8 mouse cellular contexts compared by ENCODE assay signal in the genomic region with DNA sequence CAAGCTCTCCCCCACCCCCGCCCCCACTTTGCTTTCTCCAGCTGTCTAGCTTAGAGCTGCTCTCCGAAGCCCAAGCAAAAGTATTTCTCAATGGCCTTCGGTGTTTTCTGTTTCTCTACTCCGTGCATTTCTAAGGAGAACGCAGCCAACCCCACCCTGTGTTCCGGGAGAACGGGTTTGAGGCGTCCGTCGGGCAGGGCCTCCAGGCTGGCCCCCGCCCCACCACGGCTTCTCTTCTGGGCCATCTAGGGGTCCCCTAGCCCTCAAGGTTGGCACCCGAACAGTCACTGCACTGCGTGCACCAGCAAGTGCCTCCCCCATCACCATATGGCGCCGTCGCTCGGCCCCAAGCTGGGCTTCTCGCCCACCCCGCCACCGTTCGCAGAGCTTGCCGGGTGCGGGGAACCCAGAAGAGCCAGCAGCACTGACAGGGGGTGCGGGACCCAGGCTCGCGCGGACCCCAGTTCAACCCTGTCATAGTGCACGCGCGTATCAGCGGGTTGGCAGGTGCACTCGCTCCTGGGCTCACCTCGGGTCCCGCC. TPM values are rescaled to one million over a fixed set of nuclear protein-coding genes. Genes with fewer than 3 reads are reported as not detected.
DNase-seq lines count a peak whose midpoint lies in the region; ATAC-seq and TF ChIP-seq lines count a peak whose summit lies in the region.

No protein-coding gene starts in this region.

- peaks cover 11% of the 10 kb centered on the region for H3K27me3 ChIP-seq in heart, embryonic 13.5 days (replicated peaks)
- no peaks in the 10 kb centered on the region for H3K27me3 ChIP-seq in lung, embryonic 16.5 days (ENCODE audit: control insufficient read depth, insufficient read depth, low read depth, low read length)

- H3K27ac ChIP-seq in heart, embryonic 13.5 days (replicated peaks) = no peak overlapping the region
- H3K27ac ChIP-seq in lung, embryonic 16.5 days (ENCODE audit: low read length) = peak overlapping the region; percentile 19

- peak overlapping the region; percentile 75 for H3K4me3 ChIP-seq in heart, embryonic 13.5 days
- H3K4me3 ChIP-seq in lung, embryonic 16.5 days (ENCODE audit: low read length) = peak overlapping the region; percentile 58

- WGBS in heart, embryonic 13.5 days = 2% methylated on average over 35 of the region's 35 CpGs
- 1% methylated on average over 35 of the region's 35 CpGs for WGBS in lung, embryonic 16.5 days

- H3K36me3 ChIP-seq in heart, embryonic 13.5 days = peaks cover 2% of the 10 kb centered on the region; the same call in 1 of the 2 replicates
- H3K36me3 ChIP-seq in lung, embryonic 16.5 days (ENCODE audit: control insufficient read depth, insufficient read depth, low read length) = no peaks in the 10 kb centered on the region

- H3K4me1 ChIP-seq in heart, embryonic 13.5 days = peaks cover 17% of the 10 kb centered on the region
- H3K4me1 ChIP-seq in lung, embryonic 16.5 days (replicated peaks; ENCODE audit: control insufficient read depth, insufficient read depth, low read length) = peaks cover 13% of the 10 kb centered on the region

- H3K4me2 ChIP-seq in heart, embryonic 13.5 days = peak overlapping the region; percentile 97
- H3K4me2 ChIP-seq in lung, embryonic 16.5 days (ENCODE audit: low read depth, low read length) = peak overlapping the region; percentile 98

- DNase-seq in gastrocnemius, postnatal 10 days = peak; percentile 36
- no peak for DNase-seq in gastrocnemius, postnatal 25 days
- DNase-seq in brain, embryonic 14.5 days (ENCODE audit: low read depth) = peak; percentile 79
- DNase-seq in layer of hippocampus, postnatal 36 days = peak; percentile 87
- peak; percentile 73 for DNase-seq in right cerebral cortex, postnatal 14 days
- DNase-seq in natural killer cell, adult 2 months (ENCODE audit: low spot score in 2 of 2) = no peak

- TF ChIP-seq POLR2A in brain, embryonic 14.5 days (IDR thresholded peaks at IDR 0.05; ENCODE audit: borderline replicate concordance, extremely low read depth, insufficient read depth, insufficient read length, poor library complexity, severe bottlenecking) = no peak

- peak overlapping the region; percentile 82 for H3K9ac ChIP-seq in heart, embryonic 13.5 days
- H3K9ac ChIP-seq in lung, embryonic 16.5 days (ENCODE audit: low read length) = peak overlapping the region; percentile 68

- no peak for ATAC-seq in heart, embryonic 13.5 days (ENCODE audit: extremely low read depth, insufficient number of reproducible peaks, low FRiP score, low TSS enrichment)
- ATAC-seq in lung, embryonic 16.5 days (ENCODE audit: low read depth) = peak; percentile 59

- H3K9me3 ChIP-seq in heart, embryonic 13.5 days = no peaks in the 10 kb centered on the region
- no peaks in the 10 kb centered on the region for H3K9me3 ChIP-seq in lung, embryonic 16.5 days (ENCODE audit: control insufficient read depth, low read length)

- TF ChIP-seq CTCF in brain, embryonic 14.5 days (IDR thresholded peaks at IDR 0.05; ENCODE audit: borderline replicate concordance, extremely low read depth, insufficient read depth, insufficient read length) = no peak

RNA-seq across cellular contexts. Expression of gene Rab3d, which starts 0.4 kb away (rescaled TPM):
- total RNA-seq in gastrocnemius, postnatal 10 days (2021) = 1 to 10 TPM; 5.4 to 6.2 TPM
- total RNA-seq in gastrocnemius, postnatal 25 days (2021) = 1 to 10 TPM; 3.4 to 6.0 TPM
- polyA plus RNA-seq in brain, embryonic 14.5 days (2012; rRNA removed) = 23.3 and 34.1 TPM in 2 replicates
- polyA plus RNA-seq in heart, embryonic 13.5 days (2015; fragmentation: Nextera tagmentation; extraction: Ambion mirVana) = 8.5 and 9.2 TPM in 2 replicates
- total RNA-seq in layer of hippocampus, postnatal 36 days (2021) = 10 to 100 TPM; 23.6 to 26.6 TPM
- polyA plus RNA-seq in lung, embryonic 16.5 days (2015; fragmentation: Nextera tagmentation; extraction: Ambion mirVana) = 20.9 and 23.5 TPM in 2 replicates

RNA-seq across cellular contexts. Expression of gene Ccdc159, which starts 9.7 kb away (rescaled TPM):
- under 1 TPM; 0.45 to 0.97 TPM for total RNA-seq in gastrocnemius, postnatal 10 days (2021)
- total RNA-seq in gastrocnemius, postnatal 25 days (2021) = under 1 TPM; 0.38 to 0.51 TPM
- polyA plus RNA-seq in brain, embryonic 14.5 days (2012; rRNA removed) = 15.7 and 16.1 TPM in 2 replicates
- 2.6 and 3.2 TPM in 2 replicates for polyA plus RNA-seq in heart, embryonic 13.5 days (2015; fragmentation: Nextera tagmentation; extraction: Ambion mirVana)
- 10 to 100 TPM; 19.3 to 21.2 TPM for total RNA-seq in layer of hippocampus, postnatal 36 days (2021)
- polyA plus RNA-seq in lung, embryonic 16.5 days (2015; fragmentation: Nextera tagmentation; extraction: Ambion mirVana) = 5.9 and 6.4 TPM in 2 replicates

RNA-seq across cellular contexts. Expression of gene Tmem205, which starts 9.8 kb away (rescaled TPM):
- 10 to 100 TPM; 13.0 to 16.9 TPM for total RNA-seq in gastrocnemius, postnatal 10 days (2021)
- 10 to 100 TPM in 1 of 2 experiments, 1 to 10 TPM in 1; 8.6 to 14.6 TPM for total RNA-seq in gastrocnemius, postnatal 25 days (2021)
- polyA plus RNA-seq in brain, embryonic 14.5 days (2012; rRNA removed) = 28.6 and 46.8 TPM in 2 replicates
- polyA plus RNA-seq in heart, embryonic 13.5 days (2015; fragmentation: Nextera tagmentation; extraction: Ambion mirVana) = 41.5 and 47.8 TPM in 2 replicates
- 10 to 100 TPM; 41.0 to 44.6 TPM for total RNA-seq in layer of hippocampus, postnatal 36 days (2021)
- 58.8 and 65.3 TPM in 2 replicates for polyA plus RNA-seq in lung, embryonic 16.5 days (2015; fragmentation: Nextera tagmentation; extraction: Ambion mirVana)

RNA-seq across cellular contexts. Expression of gene Plppr2, which starts 19.3 kb away (rescaled TPM):
- 1 to 10 TPM; 2.3 to 3.3 TPM for total RNA-seq in gastrocnemius, postnatal 10 days (2021)
- total RNA-seq in gastrocnemius, postnatal 25 days (2021) = under 1 TPM; 0.56 to 0.83 TPM
- polyA plus RNA-seq in brain, embryonic 14.5 days (2012; rRNA removed) = 179 and 182 TPM in 2 replicates
- 5.1 and 5.2 TPM in 2 replicates for polyA plus RNA-seq in heart, embryonic 13.5 days (2015; fragmentation: Nextera tagmentation; extraction: Ambion mirVana)
- total RNA-seq in layer of hippocampus, postnatal 36 days (2021) = 100 to 1,000 TPM; 303 to 315 TPM
- 7.7 and 8.2 TPM in 2 replicates for polyA plus RNA-seq in lung, embryonic 16.5 days (2015; fragmentation: Nextera tagmentation; extraction: Ambion mirVana)

RNA-seq across cellular contexts. Expression of gene Swsap1, which starts 38.0 kb away (rescaled TPM):
- total RNA-seq in gastrocnemius, postnatal 10 days (2021) = 1 to 10 TPM; 3.1 to 3.6 TPM
- total RNA-seq in gastrocnemius, postnatal 25 days (2021) = 1 to 10 TPM; 1.6 to 2.7 TPM
- 7.3 and 8.7 TPM in 2 replicates for polyA plus RNA-seq in brain, embryonic 14.5 days (2012; rRNA removed)
- 5.1 and 5.7 TPM in 2 replicates for polyA plus RNA-seq in heart, embryonic 13.5 days (2015; fragmentation: Nextera tagmentation; extraction: Ambion mirVana)
- total RNA-seq in layer of hippocampus, postnatal 36 days (2021) = 10 to 100 TPM; 14.7 to 15.9 TPM
- polyA plus RNA-seq in lung, embryonic 16.5 days (2015; fragmentation: Nextera tagmentation; extraction: Ambion mirVana) = 5.4 and 6.2 TPM in 2 replicates

Comparison
In these comparisons a context has a peak if more than half of its experiments do, and no peak if none do; other contexts are left out.
1. DNase-seq: peak in gastrocnemius, postnatal 10 days (single experiment), brain, embryonic 14.5 days (single experiment), layer of hippocampus, postnatal 36 days (2 of 2) and right cerebral cortex, postnatal 14 days (single experiment); none in gastrocnemius, postnatal 25 days (single experiment) and natural killer cell, adult 2 months (0 of 2).
2. RNA of gene Ccdc159, which starts 9.7 kb away (total RNA-seq): 19.3 to 21.2 TPM in layer of hippocampus, postnatal 36 days; 0.45 to 0.97 TPM in gastrocnemius, postnatal 10 days and 0.38 to 0.51 TPM in gastrocnemius, postnatal 25 days; every median in the first group is over 10 times any median in the second.